Mouse (Mus musculus) G1E (cell line): ENCODE measurements at regions not wholly inside any gene's neighbourhood (a gene's known extent, or its start where the extent isn't known, plus 50 kb on each side); places are given as distances from the start of the nearest gene placed in this dataset.

Experiments
- CTCF ChIP-seq: IDR thresholded peaks from 2 replicates; pipeline ENCODE4 v1.5.1; 2012; ENCODE audit warnings: low read depth, low read length, inconsistent platforms, mixed read lengths
- TAL1 ChIP-seq: conservative IDR thresholded peaks from 2 replicates; pipeline ENCODE4 v1.6.1; 2012; ENCODE audit warnings: low read depth, low read length, inconsistent platforms, mixed read lengths

GRCm38 (mm10) chr3:57988175-57988574 is 140.3 kb upstream of the Pfn2 start:
- TF ChIP-seq CTCF (no peak), TAL1 (no peak)
